Mouse (Mus musculus) midbrain, embryonic 13.5 days (tissue): Measurements from ENCODE around the gene Plekhh2. TPM values are rescaled to one million over a fixed set of nuclear protein-coding genes. Genes with fewer than 3 reads are reported as not detected.

Experiments
- ATAC-seq: fragments of 200-750 bp; cut with Nextera tagmentation; 2 replicates; pipeline ENCODE4 v1.8.0; 2017; ENCODE audit warnings: mild to moderate bottlenecking, moderate TSS enrichment, moderate library complexity
- H3K27ac ChIP-seq: fragments of 300-500 bp; sonication (generic); 2 replicates; pipeline ENCODE4 v1.5.1; 2015; ENCODE audit warnings: inconsistent platforms, mild to moderate bottlenecking, moderate library complexity
- H3K27me3 ChIP-seq: fragments of 300-500 bp; sonication (generic); 2 replicates; pipeline ENCODE4 v1.6.1; 2015; ENCODE audit warnings: mild to moderate bottlenecking, inconsistent platforms
- H3K36me3 ChIP-seq: fragments of 300-500 bp; sonication (generic); 2 replicates; pipeline ENCODE4 v1.6.1; 2015; ENCODE audit warnings: mild to moderate bottlenecking, inconsistent platforms
- H3K4me1 ChIP-seq: fragments of 300-500 bp; sonication (generic); replicated peaks from 2 replicates; pipeline ENCODE4 v1.6.1; 2015; ENCODE audit warnings: inconsistent platforms
- H3K4me2 ChIP-seq: fragments of 300-500 bp; sonication (generic); replicated peaks from 2 replicates; pipeline ENCODE4 v1.6.1; 2015; ENCODE audit warnings: moderate library complexity, mild to moderate bottlenecking, inconsistent platforms
- H3K4me3 ChIP-seq: fragments of 300-500 bp; sonication (generic); replicated peaks from 2 replicates; pipeline ENCODE4 v1.5.1; 2015; ENCODE audit warnings: mild to moderate bottlenecking, inconsistent platforms
- H3K9ac ChIP-seq: fragments of 300-500 bp; sonication (generic); replicated peaks from 2 replicates; pipeline ENCODE4 v1.6.1; 2015; ENCODE audit warnings: mild to moderate bottlenecking, inconsistent platforms
- H3K9me3 ChIP-seq: fragments of 300-500 bp; sonication (generic); 2 replicates; pipeline ENCODE4 v1.6.1; 2016; ENCODE audit warnings: mild to moderate bottlenecking, inconsistent platforms
- WGBS: fragments of 180-500 bp; shearing (Covaris S2); methylation state at CpG from one replicate; pipeline ENCODE4 v1.1.7; 2015; 5-methylcytosine and 5-hydroxymethylcytosine counted together
- polyA plus RNA-seq: library from polyadenylated mRNA; unstranded; fragments of >200 nt; fragmentation: Nextera tagmentation; extraction: Ambion mirVana; gene quantifications from 2 replicates; pipeline ENCODE4 v1.2.1, GENCODE M21; 2015

Plekhh2 gene
- polyA plus RNA-seq, 1 experiment from 2014 or later, result 1.7 TPM

DNA sequence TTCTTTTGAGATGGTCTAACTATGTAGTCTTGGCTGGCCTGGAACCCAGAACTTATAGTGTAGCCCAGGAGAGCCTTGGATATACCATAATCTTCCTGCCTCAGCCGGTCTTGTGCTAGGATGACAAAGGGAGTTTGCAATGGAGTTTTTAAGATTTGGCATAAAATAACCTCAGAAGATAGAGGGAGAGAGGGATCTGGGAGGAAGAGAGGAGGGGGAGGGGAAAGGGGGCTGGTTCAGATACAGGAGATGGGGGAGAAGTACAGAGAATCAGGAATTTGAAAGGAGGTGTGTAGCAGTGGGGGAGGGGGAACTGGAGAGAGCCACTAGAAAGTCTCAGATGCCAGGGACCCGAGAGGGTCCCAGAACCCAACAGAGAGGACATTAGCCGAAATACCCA, 7.7 kb downstream of the Plekhh2 start:
- ATAC-seq, result no peak
- 75% methylated on average over 3 of the region's 3 CpGs for WGBS
- H3K27me3 ChIP-seq, result no peaks in the 10 kb centered on the region
- H3K9ac ChIP-seq, result no peak overlapping the region
- H3K4me2 ChIP-seq, result no peak overlapping the region
- H3K4me1 ChIP-seq, result no peaks in the 10 kb centered on the region
- no peaks in the 10 kb centered on the region for H3K36me3 ChIP-seq
- no peaks in the 10 kb centered on the region for H3K9me3 ChIP-seq
- no peak overlapping the region for H3K4me3 ChIP-seq
- no peak overlapping the region for H3K27ac ChIP-seq

DNA sequence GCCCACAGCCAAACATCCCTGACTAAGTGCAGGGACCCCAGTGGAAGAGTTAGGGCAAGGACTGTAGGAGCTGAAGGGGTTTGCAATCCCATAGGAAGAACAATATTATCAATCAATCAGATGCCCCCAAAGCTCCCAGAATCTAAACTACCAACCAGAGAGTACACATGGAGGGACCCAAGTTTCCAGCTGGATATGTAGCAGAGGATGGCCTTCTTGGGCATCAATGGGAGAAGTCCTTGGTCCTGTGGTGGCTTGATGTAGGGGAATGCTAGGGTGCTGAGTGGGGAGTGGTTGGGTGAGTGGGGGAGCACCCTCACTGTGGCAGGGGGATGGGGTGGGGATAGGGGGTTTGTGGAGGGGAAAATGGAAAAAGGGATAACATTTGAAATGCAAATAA, 8.4 kb downstream of the Plekhh2 start:
- H3K4me2 ChIP-seq, result no peak overlapping the region
- no peaks in the 10 kb centered on the region for H3K36me3 ChIP-seq
- no peak overlapping the region for H3K9ac ChIP-seq
- no peak for ATAC-seq
- no peaks in the 10 kb centered on the region for H3K4me1 ChIP-seq
- no peaks in the 10 kb centered on the region for H3K27me3 ChIP-seq
- H3K4me3 ChIP-seq, result no peak overlapping the region
- H3K9me3 ChIP-seq, result no peaks in the 10 kb centered on the region
- H3K27ac ChIP-seq, result no peak overlapping the region

DNA sequence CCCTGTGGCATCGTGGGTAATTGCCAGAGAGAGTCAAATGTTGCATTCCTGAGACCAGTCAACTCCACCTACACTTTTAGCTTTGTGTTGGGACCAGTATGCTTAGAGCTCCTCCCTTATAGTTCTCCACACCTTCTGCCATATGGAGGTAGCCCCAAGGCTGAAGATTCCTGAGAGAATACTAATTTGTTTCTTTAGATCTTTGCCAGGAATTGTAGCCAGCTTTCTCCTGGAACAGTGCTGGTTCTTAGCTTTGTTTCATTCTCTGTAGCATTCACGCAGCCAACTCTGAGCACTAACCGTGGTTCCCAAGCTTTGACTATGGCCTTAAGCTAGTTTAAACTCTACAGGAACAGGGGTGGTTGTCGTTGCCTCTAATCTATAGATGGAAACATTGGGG, 17.7 kb downstream of the Plekhh2 start:
- ATAC-seq, result no peak
- H3K27me3 ChIP-seq, result no peaks in the 10 kb centered on the region
- WGBS, result 86% methylated on average over 4 of the region's 4 CpGs

DNA sequence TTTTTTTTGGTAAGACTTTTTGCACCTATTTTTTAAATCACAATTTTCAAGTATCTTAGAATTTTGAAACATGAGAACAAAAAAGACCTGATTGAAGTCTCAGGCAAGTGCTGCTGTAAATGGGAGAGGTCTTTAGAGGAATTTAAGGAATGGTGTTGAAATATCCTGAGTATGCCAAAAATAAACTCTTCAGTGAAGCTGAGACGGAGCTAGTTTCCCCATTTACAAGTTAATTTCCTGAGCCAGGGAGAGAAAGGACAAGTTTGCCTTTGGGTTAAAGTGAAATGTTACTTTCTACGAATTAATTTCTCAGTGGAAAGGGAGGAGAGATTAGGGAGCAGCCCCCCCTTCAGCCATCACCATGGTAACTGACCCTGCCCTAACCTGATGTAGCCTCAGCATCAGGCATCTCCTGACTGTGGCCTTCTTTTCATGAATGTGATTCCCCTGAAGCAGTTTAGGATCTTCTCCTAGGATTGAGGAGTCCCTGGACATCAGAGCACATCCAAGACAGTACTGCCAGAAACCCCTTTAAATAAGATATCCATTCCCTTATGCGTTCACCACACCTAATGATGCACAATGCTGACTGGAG, 18.6 kb downstream of the Plekhh2 start:
- Histone ChIP-seq H3K4me2 (no peak overlapping the region), H3K9me3 (no peaks in the 10 kb centered on the region), H3K4me3 (no peak overlapping the region), H3K9ac (no peak overlapping the region), H3K27me3 (no peaks in the 10 kb centered on the region), H3K4me1 (peaks cover 11% of the 10 kb centered on the region; the same call in 1 of the 2 replicates), H3K27ac (no peak overlapping the region), H3K36me3 (no peaks in the 10 kb centered on the region)
- WGBS, result 41% methylated on average over 3 of the region's 3 CpGs
- ATAC-seq, result no peak

More for the DNA sequence above, 17.7 kb downstream of the Plekhh2 start:
- peaks cover 11% of the 10 kb centered on the region; the same call in 1 of the 2 replicates for H3K4me1 ChIP-seq
- no peak overlapping the region for H3K9ac ChIP-seq
- H3K27ac ChIP-seq, result no peak overlapping the region
- no peak overlapping the region for H3K4me2 ChIP-seq
- no peak overlapping the region for H3K4me3 ChIP-seq
- H3K36me3 ChIP-seq, result no peaks in the 10 kb centered on the region
- no peaks in the 10 kb centered on the region for H3K9me3 ChIP-seq

DNA sequence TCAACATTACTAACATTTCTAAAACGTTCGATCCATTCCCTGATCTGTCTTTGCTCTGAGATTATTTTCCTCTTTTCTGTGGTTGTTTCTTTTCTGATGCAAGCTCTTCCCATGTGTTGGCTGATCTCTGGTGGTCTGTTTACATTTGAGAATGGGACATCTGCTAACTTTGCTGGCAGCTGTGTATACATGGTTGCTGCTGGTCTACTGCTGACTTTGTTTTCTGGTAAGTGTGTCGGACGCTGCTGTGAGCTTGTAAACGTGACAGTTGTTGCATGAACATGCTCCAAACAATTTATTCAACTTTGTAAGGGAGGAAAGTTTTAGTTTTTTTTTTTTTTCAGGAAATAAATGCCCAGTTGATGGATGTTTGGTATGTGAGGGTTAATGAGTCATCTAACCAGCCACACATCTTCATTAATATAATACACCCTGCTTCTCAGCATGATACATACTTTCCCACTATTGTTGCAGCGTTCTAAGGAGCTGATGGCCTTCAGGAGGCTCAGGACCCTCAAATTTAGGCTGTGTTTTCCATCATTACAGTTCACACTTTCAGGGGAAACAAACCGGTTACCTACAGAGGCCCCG, 21.3 kb downstream of the Plekhh2 start:
- peaks cover 11% of the 10 kb centered on the region; the same call in 1 of the 2 replicates for H3K4me1 ChIP-seq
- 0 out of 2 replicates have a peak, but pooled peaks cover 2% of the 10 kb centered on the region for H3K9me3 ChIP-seq
- 66% methylated on average over 8 of the region's 8 CpGs for WGBS
- H3K4me2 ChIP-seq, result no peak overlapping the region
- no peak overlapping the region for H3K4me3 ChIP-seq
- no peak for ATAC-seq
- no peak overlapping the region for H3K9ac ChIP-seq
- H3K27me3 ChIP-seq, result no peaks in the 10 kb centered on the region
- no peaks in the 10 kb centered on the region for H3K36me3 ChIP-seq
- no peak overlapping the region for H3K27ac ChIP-seq

DNA sequence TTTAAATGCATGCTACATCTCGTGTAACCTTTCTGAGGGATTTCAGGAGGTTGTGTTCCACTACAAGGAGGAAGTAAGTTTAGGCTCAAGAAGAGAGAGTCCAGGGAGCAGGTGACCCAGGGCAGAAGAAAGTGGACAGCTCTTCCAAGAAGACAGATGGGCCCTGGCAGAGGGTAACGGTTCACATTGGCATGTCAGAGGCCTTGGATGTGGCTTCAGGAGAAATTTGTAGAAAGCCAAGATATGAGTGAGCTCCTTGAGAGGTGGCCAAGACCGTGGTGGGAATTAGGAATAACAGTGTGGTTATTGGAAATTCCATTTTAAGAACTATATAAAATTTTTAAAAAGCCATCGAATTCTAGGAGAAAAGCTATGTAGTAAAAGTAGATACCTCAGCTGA, 22.1 kb downstream of the Plekhh2 start:
- Histone ChIP-seq H3K4me2 (no peak overlapping the region), H3K4me1 (peaks cover 11% of the 10 kb centered on the region; the same call in 1 of the 2 replicates), H3K27me3 (no peaks in the 10 kb centered on the region), H3K9me3 (0 out of 2 replicates have a peak, but pooled peaks cover 2% of the 10 kb centered on the region), H3K4me3 (no peak overlapping the region), H3K36me3 (no peaks in the 10 kb centered on the region), H3K27ac (no peak overlapping the region), H3K9ac (no peak overlapping the region)
- WGBS, result 91% methylated on average over 4 of the region's 4 CpGs
- no peak for ATAC-seq

DNA sequence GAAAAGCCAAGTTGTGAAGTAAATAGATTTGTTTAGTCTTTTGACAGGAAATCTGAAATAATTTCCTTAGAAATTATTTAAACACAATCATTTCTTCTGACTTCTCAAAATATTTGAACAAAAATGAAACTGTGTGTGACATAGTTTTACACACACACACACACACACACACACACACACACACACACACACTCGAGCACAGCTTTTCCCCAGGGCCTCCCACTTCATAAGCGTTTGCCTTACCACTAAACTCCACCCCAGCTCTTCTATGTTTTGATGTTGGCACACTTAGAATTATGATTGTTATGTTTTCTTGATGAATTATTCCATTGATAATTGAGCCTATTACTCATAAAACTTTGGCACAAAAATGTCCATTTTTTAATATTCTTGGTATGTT, 22.9 kb downstream of the Plekhh2 start:
- Histone ChIP-seq H3K4me3 (no peak overlapping the region), H3K36me3 (no peaks in the 10 kb centered on the region), H3K9ac (no peak overlapping the region), H3K27me3 (no peaks in the 10 kb centered on the region), H3K4me2 (no peak overlapping the region), H3K9me3 (0 out of 2 replicates have a peak, but pooled peaks cover 2% of the 10 kb centered on the region), H3K4me1 (peaks cover 11% of the 10 kb centered on the region; the same call in 1 of the 2 replicates), H3K27ac (no peak overlapping the region)
- ATAC-seq, result no peak
- WGBS, result 87% methylated on average over 2 of the region's 2 CpGs

DNA sequence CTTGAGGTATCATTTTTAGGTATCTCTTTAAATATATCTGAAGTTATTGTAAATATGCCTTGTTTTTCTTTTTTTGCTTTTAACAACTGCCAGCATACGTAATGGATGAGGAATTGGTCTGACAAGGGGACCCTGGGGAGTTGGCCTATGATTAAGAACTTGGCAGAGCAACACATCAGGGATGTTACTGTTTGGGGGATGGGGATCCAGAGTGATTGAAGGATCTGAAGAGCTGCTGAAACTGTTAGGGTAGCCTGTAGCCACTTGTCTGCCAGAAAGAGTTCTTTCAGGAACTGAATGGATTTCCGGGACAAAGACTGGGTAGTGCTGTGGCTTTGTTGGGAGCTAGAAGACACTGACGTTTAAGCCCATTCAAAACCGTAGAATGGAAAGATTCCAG, 23.5 kb downstream of the Plekhh2 start:
- no peak for ATAC-seq
- Histone ChIP-seq H3K9ac (no peak overlapping the region), H3K4me1 (peaks cover 11% of the 10 kb centered on the region; the same call in 1 of the 2 replicates), H3K36me3 (no peaks in the 10 kb centered on the region), H3K4me2 (no peak overlapping the region), H3K27ac (no peak overlapping the region), H3K27me3 (no peaks in the 10 kb centered on the region), H3K4me3 (no peak overlapping the region), H3K9me3 (0 out of 2 replicates have a peak, but pooled peaks cover 2% of the 10 kb centered on the region)
- WGBS, result 53% methylated on average over 4 of the region's 4 CpGs

DNA sequence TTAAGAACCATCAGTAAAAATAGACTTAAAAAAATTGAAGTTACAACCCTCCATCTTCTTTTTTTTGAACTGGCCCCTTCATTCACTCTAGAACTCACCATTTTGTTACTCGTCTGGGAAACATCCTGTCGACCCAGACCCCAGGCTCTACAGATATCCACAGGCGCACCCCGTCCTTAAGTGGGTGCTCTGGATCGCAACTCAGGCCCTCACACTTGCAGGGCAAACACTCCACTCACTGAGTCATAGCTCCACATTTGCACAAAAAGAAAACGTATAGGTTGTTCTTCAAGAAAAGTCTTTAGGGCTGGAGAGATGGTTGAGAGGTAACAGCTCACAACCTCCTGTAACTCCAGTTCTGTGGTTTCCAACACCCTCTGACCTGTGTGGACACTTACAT, 25.6 kb downstream of the Plekhh2 start:
- peaks cover 7% of the 10 kb centered on the region; the same call in 1 of the 2 replicates for H3K4me1 ChIP-seq
- 96% methylated on average over 6 of the region's 6 CpGs for WGBS
- 0 out of 2 replicates have a peak, but pooled peaks cover 2% of the 10 kb centered on the region for H3K9me3 ChIP-seq
- H3K9ac ChIP-seq, result no peak overlapping the region
- no peak overlapping the region for H3K27ac ChIP-seq
- ATAC-seq, result no peak
- no peaks in the 10 kb centered on the region for H3K36me3 ChIP-seq
- no peaks in the 10 kb centered on the region for H3K27me3 ChIP-seq
- H3K4me2 ChIP-seq, result no peak overlapping the region
- H3K4me3 ChIP-seq, result no peak overlapping the region

DNA sequence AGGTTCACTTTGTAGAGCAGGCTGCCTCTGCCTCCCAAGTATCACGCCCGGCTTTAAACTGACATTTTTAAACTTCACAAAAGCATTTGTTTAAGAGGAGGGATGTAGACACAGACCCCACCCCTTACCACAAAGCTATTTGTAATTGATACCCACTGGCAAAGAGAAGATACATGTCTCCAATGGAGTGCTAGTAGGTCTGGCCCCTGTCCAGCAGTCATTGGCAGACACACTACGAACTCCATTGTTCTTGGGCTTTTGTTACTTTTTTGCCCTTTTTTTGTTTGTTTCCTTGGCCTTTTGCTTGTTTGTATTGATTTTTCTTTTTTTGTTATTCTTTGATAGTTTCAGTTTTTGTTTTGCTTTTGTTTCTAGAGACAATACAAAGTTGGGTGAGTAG, 26.3 kb downstream of the Plekhh2 start:
- ATAC-seq, result no peak
- H3K27ac ChIP-seq, result no peak overlapping the region
- no peak overlapping the region for H3K4me3 ChIP-seq
- 0 out of 2 replicates have a peak, but pooled peaks cover 2% of the 10 kb centered on the region for H3K9me3 ChIP-seq
- H3K9ac ChIP-seq, result no peak overlapping the region
- H3K36me3 ChIP-seq, result no peaks in the 10 kb centered on the region
- peaks cover 3% of the 10 kb centered on the region; the same call in 1 of the 2 replicates for H3K4me1 ChIP-seq
- 86% methylated on average over 3 of the region's 3 CpGs for WGBS
- H3K27me3 ChIP-seq, result no peaks in the 10 kb centered on the region
- no peak overlapping the region for H3K4me2 ChIP-seq

DNA sequence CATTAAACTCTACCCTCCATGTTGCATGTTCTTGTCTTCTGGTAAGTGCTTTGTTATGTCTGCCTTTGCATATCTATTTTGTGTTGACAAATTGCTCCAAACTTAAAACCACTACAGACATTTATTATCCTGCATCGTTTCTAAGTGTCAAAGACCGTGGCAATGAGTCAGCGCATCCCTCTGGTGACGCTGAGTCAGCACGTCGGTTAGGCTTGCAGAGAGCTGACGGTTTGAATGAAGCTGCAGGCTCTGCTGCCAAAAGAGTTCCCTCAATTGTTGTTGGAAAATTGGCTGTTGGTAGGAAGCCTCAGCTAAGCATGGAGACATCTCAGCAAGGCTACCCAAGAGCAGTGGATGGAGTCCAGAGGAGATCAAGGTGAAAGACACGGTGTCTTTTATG, 28.9 kb downstream of the Plekhh2 start:
- no peak overlapping the region for H3K27ac ChIP-seq
- no peak overlapping the region for H3K4me2 ChIP-seq
- no peak overlapping the region for H3K4me3 ChIP-seq
- 0 out of 2 replicates have a peak, but pooled peaks cover 2% of the 10 kb centered on the region for H3K9me3 ChIP-seq
- H3K27me3 ChIP-seq, result no peaks in the 10 kb centered on the region
- ATAC-seq, result no peak
- H3K4me1 ChIP-seq, result no peaks in the 10 kb centered on the region
- H3K9ac ChIP-seq, result no peak overlapping the region
- no peaks in the 10 kb centered on the region for H3K36me3 ChIP-seq
- 88% methylated on average over 8 of the region's 8 CpGs for WGBS

DNA sequence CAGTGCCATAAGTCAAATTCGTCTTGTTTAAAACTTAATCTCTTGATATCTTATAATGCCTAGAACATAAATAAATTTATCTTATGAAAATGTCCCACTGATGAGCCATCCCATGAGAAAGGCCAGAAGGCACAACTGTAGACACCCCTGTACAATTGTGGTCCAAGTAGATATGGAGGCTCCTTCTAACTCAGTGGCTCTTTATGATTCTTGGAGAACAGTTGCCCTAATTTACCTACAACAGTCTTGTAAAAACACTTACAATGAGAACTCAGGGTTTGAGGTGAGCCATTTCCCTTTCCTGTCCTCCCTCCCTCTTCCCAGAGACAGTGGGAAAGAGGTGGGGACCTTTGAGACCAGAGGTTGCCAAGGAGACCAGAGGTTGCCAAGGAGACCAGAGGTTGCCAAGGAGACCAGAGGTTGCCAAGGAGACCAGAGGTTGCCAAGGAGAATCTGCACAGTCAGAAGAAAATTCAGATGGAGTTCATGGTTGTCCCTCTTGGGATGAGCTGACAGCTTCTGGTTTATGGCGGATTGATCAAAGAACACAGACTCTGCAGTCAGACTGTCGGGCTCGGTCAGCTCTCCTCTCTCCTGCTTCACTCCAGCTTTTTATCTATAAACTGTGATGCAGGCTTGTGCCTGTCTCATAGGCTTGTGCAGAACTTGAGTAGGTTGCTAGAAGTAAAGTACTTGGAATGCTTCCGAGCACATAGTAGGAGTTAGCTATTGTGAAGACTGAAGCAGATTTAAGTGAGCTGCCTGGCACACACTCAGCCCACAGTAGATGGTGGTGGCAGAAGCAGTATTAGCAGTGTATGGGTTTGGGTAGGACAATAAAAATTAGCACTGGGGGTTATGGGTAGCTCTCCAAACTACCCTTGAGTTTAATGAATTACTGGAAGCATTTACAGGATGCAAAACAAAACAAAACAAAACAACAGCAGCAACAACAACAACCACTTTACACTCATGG, 39.5 kb downstream of the Plekhh2 start:
- H3K9ac ChIP-seq, result no peak overlapping the region

More for the DNA sequence above, 39.5 kb downstream of the Plekhh2 start:
- ATAC-seq, result peak; percentile 92
- Histone ChIP-seq H3K9me3 (no peaks in the 10 kb centered on the region), H3K27me3 (no peaks in the 10 kb centered on the region), H3K36me3 (no peaks in the 10 kb centered on the region), H3K4me2 (peak overlapping the region; percentile 15), H3K4me1 (peaks cover 26% of the 10 kb centered on the region), H3K27ac (peak overlapping the region; percentile 89), H3K4me3 (no peak overlapping the region)
- 37% methylated on average over 5 of the region's 5 CpGs for WGBS
